Mouse (Mus musculus): ENCODE measurements around the gene Tmem144. TPM values are rescaled to one million over a fixed set of nuclear protein-coding genes. Genes with fewer than 3 reads are reported as not detected.

The Tmem144 gene
- polyA plus RNA-seq, 1 experiment from 2014 or later, result 2.2 TPM

DNA sequence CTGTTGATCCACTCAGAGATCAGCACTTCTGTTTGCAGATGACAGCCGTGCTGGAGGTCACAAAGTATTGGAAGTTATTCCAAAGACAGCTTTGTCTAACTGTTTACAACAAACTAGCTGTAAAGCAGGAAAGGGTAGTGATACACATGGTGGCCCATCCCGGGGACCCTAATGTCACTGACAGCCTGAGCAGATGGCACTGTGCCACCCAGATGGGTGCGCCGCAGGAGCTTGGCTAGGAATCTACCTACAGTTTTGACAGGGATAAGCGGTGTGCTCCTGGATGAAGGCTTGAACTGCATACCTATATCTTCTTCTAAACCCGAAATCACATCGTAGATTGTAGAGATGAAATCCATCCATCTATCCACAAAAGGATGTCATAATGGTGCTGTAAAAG, 29.4 kb downstream of the Tmem144 start:
- Histone ChIP-seq H3K9me3 (replicated peaks; ENCODE audit: control insufficient read depth, low read length) (no peaks in the 10 kb centered on the region), H3K4me1 (ENCODE audit: control insufficient read depth, low read depth, low read length) (no peaks in the 10 kb centered on the region), H3K4me3 (ENCODE audit: low read depth, low read length) (no peak overlapping the region), H3K36me3 (ENCODE audit: control insufficient read depth, insufficient read depth) (no peaks in the 10 kb centered on the region), H3K27me3 (ENCODE audit: control insufficient read depth, insufficient read depth, low read depth, low read length) (no peaks in the 10 kb centered on the region), H3K4me2 (ENCODE audit: low read depth, low read length) (no peak overlapping the region), H3K27ac (ENCODE audit: low read length) (no peak overlapping the region), H3K9ac (ENCODE audit: low read depth, low read length) (no peak overlapping the region)
- 82% methylated on average over 7 of the region's 7 CpGs for WGBS (ENCODE audit: insufficient replicate concordance)
- no peak for ATAC-seq (ENCODE audit: low read depth)

DNA sequence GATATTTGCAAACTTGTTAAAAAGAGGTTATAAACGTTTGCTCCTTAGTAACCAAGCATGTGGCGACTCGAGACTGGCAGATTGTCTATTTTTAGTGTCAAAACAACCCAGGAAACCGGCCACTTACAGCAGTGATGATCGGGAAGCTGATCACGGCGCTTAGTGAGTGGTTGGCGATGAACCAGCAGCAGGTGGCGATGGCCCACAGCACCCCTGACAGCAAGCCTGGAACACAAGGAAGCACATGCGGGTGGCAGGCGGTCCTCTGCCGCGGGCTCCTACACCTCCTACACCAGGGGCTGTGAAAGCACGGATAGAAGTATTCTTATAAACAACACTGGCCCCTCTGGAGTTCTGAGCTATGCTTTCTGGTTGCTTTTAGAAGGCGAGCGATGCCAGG, 31.4 kb downstream of the Tmem144 start:
- no peak overlapping the region for H3K4me2 ChIP-seq (ENCODE audit: low read depth, low read length)
- H3K36me3 ChIP-seq (ENCODE audit: control insufficient read depth, insufficient read depth), result no peaks in the 10 kb centered on the region
- no peak overlapping the region for H3K27ac ChIP-seq (ENCODE audit: low read length)
- WGBS (ENCODE audit: insufficient replicate concordance), result 73% methylated on average over 16 of the region's 16 CpGs
- no peak for ATAC-seq (ENCODE audit: low read depth)
- no peaks in the 10 kb centered on the region for H3K4me1 ChIP-seq (ENCODE audit: control insufficient read depth, low read depth, low read length)
- H3K27me3 ChIP-seq (ENCODE audit: control insufficient read depth, insufficient read depth, low read depth, low read length), result no peaks in the 10 kb centered on the region
- no peak overlapping the region for H3K9ac ChIP-seq (ENCODE audit: low read depth, low read length)
- no peaks in the 10 kb centered on the region for H3K9me3 ChIP-seq (replicated peaks; ENCODE audit: control insufficient read depth, low read length)
- no peak overlapping the region for H3K4me3 ChIP-seq (ENCODE audit: low read depth, low read length)

DNA sequence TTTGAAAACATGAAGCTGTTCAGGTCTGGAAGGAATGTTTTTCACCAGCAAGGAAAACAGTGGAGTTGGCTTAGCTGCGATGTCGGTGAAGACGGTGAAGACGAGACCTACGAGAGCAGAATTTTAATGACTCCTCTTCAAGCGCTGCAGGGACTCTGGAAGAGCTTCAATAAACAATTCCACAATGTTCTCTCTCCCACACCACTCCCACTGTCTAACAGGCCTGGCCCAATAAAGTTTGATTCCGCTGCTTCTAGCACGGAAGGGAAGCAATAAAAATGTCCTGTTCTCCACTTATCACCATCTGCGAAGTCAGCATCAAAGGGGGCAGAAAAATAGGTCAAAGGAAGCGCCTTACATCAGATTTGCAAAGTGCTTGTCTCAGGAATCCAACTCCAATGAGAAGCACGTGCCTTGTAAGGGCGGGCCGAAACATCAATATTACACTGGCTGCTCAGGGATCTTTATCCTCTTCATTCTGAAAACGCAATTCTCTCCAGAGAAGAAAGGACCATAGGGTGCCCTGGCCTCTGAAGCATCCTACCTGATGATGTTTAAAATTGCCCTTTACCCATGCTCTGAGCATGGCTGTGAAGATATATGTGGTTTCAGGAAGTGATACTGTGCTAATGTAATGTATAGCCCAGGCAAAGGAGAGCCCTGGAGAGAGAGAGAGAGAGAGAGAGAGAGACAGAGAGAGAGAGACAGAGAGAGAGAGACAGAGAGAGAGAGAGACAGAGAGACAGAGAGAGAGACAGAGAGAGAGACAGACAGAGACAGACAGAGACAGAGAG, 34.2 kb downstream of the Tmem144 start:
- Histone ChIP-seq H3K9ac (ENCODE audit: low read depth, low read length) (no peak overlapping the region), H3K27ac (ENCODE audit: low read length) (no peak overlapping the region), H3K4me3 (ENCODE audit: low read depth, low read length) (no peak overlapping the region), H3K9me3 (replicated peaks; ENCODE audit: control insufficient read depth, low read length) (no peaks in the 10 kb centered on the region), H3K4me1 (ENCODE audit: control insufficient read depth, low read depth, low read length) (no peaks in the 10 kb centered on the region), H3K4me2 (ENCODE audit: low read depth, low read length) (no peak overlapping the region), H3K36me3 (ENCODE audit: control insufficient read depth, insufficient read depth) (no peaks in the 10 kb centered on the region), H3K27me3 (ENCODE audit: control insufficient read depth, insufficient read depth, low read depth, low read length) (no peaks in the 10 kb centered on the region)
- ATAC-seq (ENCODE audit: low read depth), result no peak
- 61% methylated on average over 14 of the region's 14 CpGs for WGBS (ENCODE audit: insufficient replicate concordance)

DNA sequence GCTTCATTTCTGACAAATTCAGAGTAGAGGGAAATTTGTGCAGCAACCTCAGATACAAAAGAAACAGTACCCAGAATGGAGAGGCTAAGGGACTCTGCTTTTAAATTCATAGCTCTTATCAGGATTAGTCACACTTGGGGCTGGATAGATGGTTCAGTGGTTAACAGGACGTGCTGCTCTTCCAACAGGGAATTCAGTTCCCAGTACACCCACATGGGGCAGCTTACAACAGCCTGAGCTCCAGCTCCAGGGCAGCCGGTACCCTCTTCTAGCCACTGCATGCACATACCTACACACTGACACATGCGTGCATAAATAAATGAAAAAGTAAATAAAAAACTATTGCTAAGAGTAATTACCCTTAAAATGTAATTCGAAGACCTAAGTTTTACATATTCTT, 36.3 kb downstream of the Tmem144 start:
- Histone ChIP-seq H3K27ac (ENCODE audit: low read length) (no peak overlapping the region), H3K9ac (ENCODE audit: low read depth, low read length) (no peak overlapping the region), H3K27me3 (ENCODE audit: control insufficient read depth, insufficient read depth, low read depth, low read length) (no peaks in the 10 kb centered on the region), H3K9me3 (replicated peaks; ENCODE audit: control insufficient read depth, low read length) (no peaks in the 10 kb centered on the region), H3K4me2 (ENCODE audit: low read depth, low read length) (no peak overlapping the region), H3K4me3 (ENCODE audit: low read depth, low read length) (no peak overlapping the region), H3K4me1 (ENCODE audit: control insufficient read depth, low read depth, low read length) (no peaks in the 10 kb centered on the region), H3K36me3 (ENCODE audit: control insufficient read depth, insufficient read depth) (no peaks in the 10 kb centered on the region)
- no peak for ATAC-seq (ENCODE audit: low read depth)
- 64% methylated on average over 4 of the region's 4 CpGs for WGBS (ENCODE audit: insufficient replicate concordance)

DNA sequence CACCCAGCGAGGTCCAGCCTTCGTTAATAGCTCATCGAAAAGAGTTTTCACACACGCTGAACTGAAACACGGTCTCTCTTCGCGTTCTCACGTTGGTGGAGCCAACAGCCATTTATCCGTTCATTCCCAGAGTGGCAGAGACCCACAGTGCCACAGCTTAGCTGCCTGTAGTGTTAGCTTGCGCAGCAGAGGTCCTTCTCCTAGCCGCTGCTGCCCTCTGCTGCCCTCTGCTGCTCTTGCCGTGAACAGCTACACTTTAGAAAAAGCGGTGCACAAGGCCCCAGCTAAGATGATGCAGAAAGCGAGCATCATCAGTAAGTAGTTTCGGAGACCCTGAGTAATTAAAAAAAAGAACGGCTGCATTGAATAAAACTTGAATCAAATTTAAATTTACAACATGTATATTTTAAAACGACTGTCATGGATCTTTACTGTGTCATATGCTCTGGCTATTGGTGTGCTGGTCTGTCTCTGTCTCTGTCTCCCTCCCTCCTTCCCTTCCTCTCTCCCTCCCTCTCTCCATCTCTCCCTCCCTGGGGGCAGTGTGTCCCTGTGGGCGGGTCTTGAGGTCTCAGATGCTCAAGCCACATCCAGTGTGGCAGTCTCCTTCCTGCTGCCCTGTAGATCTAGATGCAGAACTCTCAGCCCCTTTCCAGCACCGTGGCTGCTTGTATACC, 38.6 kb downstream of the Tmem144 start:
- 30% methylated on average over 19 of the region's 19 CpGs for WGBS (ENCODE audit: insufficient replicate concordance)
- Histone ChIP-seq H3K4me3 (ENCODE audit: low read depth, low read length) (no peak overlapping the region), H3K27ac (ENCODE audit: low read length) (no peak overlapping the region), H3K4me2 (ENCODE audit: low read depth, low read length) (no peak overlapping the region), H3K27me3 (ENCODE audit: control insufficient read depth, insufficient read depth, low read depth, low read length) (no peaks in the 10 kb centered on the region), H3K36me3 (ENCODE audit: control insufficient read depth, insufficient read depth) (no peaks in the 10 kb centered on the region), H3K4me1 (ENCODE audit: control insufficient read depth, low read depth, low read length) (no peaks in the 10 kb centered on the region), H3K9me3 (replicated peaks; ENCODE audit: control insufficient read depth, low read length) (no peaks in the 10 kb centered on the region), H3K9ac (ENCODE audit: low read depth, low read length) (no peak overlapping the region)
- no peak for ATAC-seq (ENCODE audit: low read depth)

DNA sequence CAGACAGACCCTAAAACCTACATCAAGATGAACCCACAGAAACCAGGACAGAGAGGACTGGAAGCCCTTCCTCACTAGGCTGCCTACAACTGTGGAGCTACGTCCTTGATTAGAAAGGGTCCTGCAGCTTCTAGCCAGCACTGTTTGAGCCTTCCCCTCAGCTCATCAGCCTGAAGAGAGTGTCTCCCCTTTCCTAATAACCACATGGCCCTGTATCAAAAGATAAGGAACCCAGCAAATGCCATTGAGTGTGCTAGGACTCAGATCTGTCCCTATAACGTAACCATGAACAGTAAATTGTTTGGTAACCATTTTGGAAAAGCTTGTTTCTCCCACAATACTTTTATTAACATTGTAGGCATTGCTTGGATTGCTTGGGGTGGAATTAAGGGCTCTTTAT, 40.5 kb downstream of the Tmem144 start:
- Histone ChIP-seq H3K4me1 (ENCODE audit: control insufficient read depth, low read depth, low read length) (no peaks in the 10 kb centered on the region), H3K27ac (ENCODE audit: low read length) (no peak overlapping the region), H3K4me3 (ENCODE audit: low read depth, low read length) (no peak overlapping the region), H3K9ac (ENCODE audit: low read depth, low read length) (no peak overlapping the region), H3K27me3 (ENCODE audit: control insufficient read depth, insufficient read depth, low read depth, low read length) (no peaks in the 10 kb centered on the region), H3K36me3 (ENCODE audit: control insufficient read depth, insufficient read depth) (no peaks in the 10 kb centered on the region), H3K9me3 (replicated peaks; ENCODE audit: control insufficient read depth, low read length) (no peaks in the 10 kb centered on the region), H3K4me2 (ENCODE audit: low read depth, low read length) (no peak overlapping the region)
- 26% methylated on average over 2 of the region's 2 CpGs for WGBS (ENCODE audit: insufficient replicate concordance)
- ATAC-seq (ENCODE audit: low read depth), result no peak

DNA sequence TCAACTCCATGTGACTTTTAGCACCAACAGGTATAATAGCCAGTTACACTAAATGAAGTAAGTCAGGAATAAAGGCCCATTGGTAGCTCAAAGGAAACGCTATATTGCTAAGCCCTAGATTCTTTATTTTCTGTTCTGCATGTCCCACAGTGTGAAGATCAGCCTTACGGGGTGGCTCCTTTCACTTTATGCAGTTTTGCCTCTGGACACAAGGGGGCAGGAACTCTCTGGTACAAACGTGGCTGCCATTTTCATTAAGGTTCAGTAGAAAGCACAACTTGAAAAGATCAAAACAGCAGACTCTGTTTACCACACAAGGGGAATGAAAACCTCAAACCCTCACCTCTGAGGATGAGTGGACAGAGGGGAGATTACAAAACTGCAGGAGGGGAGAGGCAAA, 40.9 kb downstream of the Tmem144 start:
- H3K36me3 ChIP-seq (ENCODE audit: control insufficient read depth, insufficient read depth), result no peaks in the 10 kb centered on the region
- no peaks in the 10 kb centered on the region for H3K9me3 ChIP-seq (replicated peaks; ENCODE audit: control insufficient read depth, low read length)
- no peak overlapping the region for H3K4me2 ChIP-seq (ENCODE audit: low read depth, low read length)
- no peak overlapping the region for H3K27ac ChIP-seq (ENCODE audit: low read length)
- no peaks in the 10 kb centered on the region for H3K4me1 ChIP-seq (ENCODE audit: control insufficient read depth, low read depth, low read length)
- 39% methylated on average over 3 of the region's 3 CpGs for WGBS (ENCODE audit: insufficient replicate concordance)
- H3K4me3 ChIP-seq (ENCODE audit: low read depth, low read length), result no peak overlapping the region
- no peak overlapping the region for H3K9ac ChIP-seq (ENCODE audit: low read depth, low read length)
- no peak for ATAC-seq (ENCODE audit: low read depth)
- H3K27me3 ChIP-seq (ENCODE audit: control insufficient read depth, insufficient read depth, low read depth, low read length), result no peaks in the 10 kb centered on the region

DNA sequence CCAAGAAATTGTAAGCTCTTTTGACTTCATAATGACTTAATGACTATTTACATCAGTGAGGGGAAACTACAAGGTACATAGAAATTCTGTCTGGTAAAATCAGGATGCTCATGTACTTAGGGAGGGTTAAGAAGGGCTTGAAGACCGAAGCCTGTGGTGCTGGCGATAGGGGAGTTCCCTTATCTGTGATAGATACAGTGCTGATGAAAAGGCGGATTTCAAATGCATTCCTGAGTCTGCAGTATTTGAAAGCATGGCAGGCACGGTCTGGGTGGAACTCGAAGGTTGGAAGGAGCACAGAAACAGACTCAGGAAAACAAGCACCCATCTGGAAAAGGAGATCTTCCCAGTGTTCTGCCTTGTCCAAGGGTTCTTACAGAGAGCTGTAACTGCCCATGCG, 42.0 kb downstream of the Tmem144 start:
- H3K4me3 ChIP-seq (ENCODE audit: low read depth, low read length), result no peak overlapping the region
- H3K9me3 ChIP-seq (replicated peaks; ENCODE audit: control insufficient read depth, low read length), result no peaks in the 10 kb centered on the region
- 61% methylated on average over 6 of the region's 6 CpGs for WGBS (ENCODE audit: insufficient replicate concordance)
- H3K27me3 ChIP-seq (ENCODE audit: control insufficient read depth, insufficient read depth, low read depth, low read length), result no peaks in the 10 kb centered on the region
- H3K4me2 ChIP-seq (ENCODE audit: low read depth, low read length), result no peak overlapping the region
- no peak overlapping the region for H3K27ac ChIP-seq (ENCODE audit: low read length)
- H3K36me3 ChIP-seq (ENCODE audit: control insufficient read depth, insufficient read depth), result no peaks in the 10 kb centered on the region
- ATAC-seq (ENCODE audit: low read depth), result no peak
- H3K4me1 ChIP-seq (ENCODE audit: control insufficient read depth, low read depth, low read length), result no peaks in the 10 kb centered on the region
- H3K9ac ChIP-seq (ENCODE audit: low read depth, low read length), result no peak overlapping the region

DNA sequence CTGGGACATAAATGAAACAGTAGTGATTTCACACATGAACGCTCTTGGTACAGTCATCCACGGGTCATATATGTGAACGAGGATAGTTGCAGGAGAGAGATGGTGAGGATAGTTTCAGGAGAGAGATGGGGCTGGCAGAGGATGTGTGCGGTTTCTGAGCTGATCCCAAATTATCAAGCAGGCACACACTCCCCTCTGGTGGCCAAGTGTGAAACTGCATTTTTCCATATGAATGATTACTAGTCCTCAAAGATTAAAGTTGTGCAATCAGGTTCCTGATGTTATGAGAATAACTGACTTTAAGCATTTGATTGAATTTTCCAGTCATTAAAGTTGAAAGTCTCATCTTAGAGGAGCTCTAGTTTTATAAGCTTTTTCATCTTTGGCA, 43.4 kb downstream of the Tmem144 start:
- H3K9ac ChIP-seq (ENCODE audit: low read depth, low read length), result no peak overlapping the region
- 8% methylated on average over 4 of the region's 4 CpGs for WGBS (ENCODE audit: insufficient replicate concordance)
- H3K36me3 ChIP-seq (ENCODE audit: control insufficient read depth, insufficient read depth), result no peaks in the 10 kb centered on the region
- no peak for ATAC-seq (ENCODE audit: low read depth)
- H3K4me1 ChIP-seq (ENCODE audit: control insufficient read depth, low read depth, low read length), result no peaks in the 10 kb centered on the region
- no peak overlapping the region for H3K27ac ChIP-seq (ENCODE audit: low read length)
- no peak overlapping the region for H3K4me3 ChIP-seq (ENCODE audit: low read depth, low read length)
- no peak overlapping the region for H3K4me2 ChIP-seq (ENCODE audit: low read depth, low read length)
- no peaks in the 10 kb centered on the region for H3K9me3 ChIP-seq (replicated peaks; ENCODE audit: control insufficient read depth, low read length)
- no peaks in the 10 kb centered on the region for H3K27me3 ChIP-seq (ENCODE audit: control insufficient read depth, insufficient read depth, low read depth, low read length)
